Mouse (Mus musculus): Measurements from ENCODE around the gene Bckdha. TPM values are rescaled to one million over a fixed set of nuclear protein-coding genes. Genes with fewer than 3 reads are reported as not detected.

Gene Bckdha
- 28.4 and 36.6 TPM in 2 replicates for polyA plus RNA-seq (2015; fragmentation: Nextera tagmentation; extraction: Ambion mirVana)

GRCm38 (mm10) chr7:25658657-25659472 lies at the start of gene Bckdha, which contains the start of gene Exosc5:
Gene Bckdha (minus strand): TSS chr7:25658981.
Gene Exosc5 (plus strand): TSS chr7:25659164.

GRCm38 (mm10) chr7:25686680-25687531 lies 28.1 kb upstream of the Bckdha start, which contains the start of gene Tgfb1:
Gene Tgfb1 (plus strand): TSS chr7:25687002.

GRCm38 (mm10) chr7:25680514-25681258 lies 21.9 kb upstream of the Bckdha start, which contains the start of gene B9d2:
Gene B9d2 (plus strand): TSS chr7:25680780.

GRCm38 (mm10) chr7:25674719-25675300 lies 16.0 kb upstream of the Bckdha start, which contains the start of gene Tmem91:
Gene Tmem91 (minus strand): TSS chr7:25675166.

GRCm38 (mm10) chr7:25626509-25627430 lies 32.0 kb downstream of the Bckdha start, which contains the start of gene B3gnt8:
Gene B3gnt8 (plus strand): TSS chr7:25626654.

GRCm38 (mm10) chr7:25618865-25619721 lies 39.7 kb downstream of the Bckdha start, which contains the start of gene Dmac2:
Gene Dmac2 (plus strand): TSS chr7:25619414.

GRCm38 (mm10) chr7:25615706-25616011 lies 43.1 kb downstream of the Bckdha start, which contains the start of gene Erich4:
Gene Erich4 (minus strand): TSS chr7:25615892.

Other genes with a start within 250 kb of the Bckdha start
- not detected in 2 replicates for gene Cxcl17, start 246.1 kb downstream of the Bckdha start, polyA plus RNA-seq (2015; fragmentation: Nextera tagmentation; extraction: Ambion mirVana)
- 6.6 and 10.4 TPM in 2 replicates for gene Ceacam1, start 181.4 kb downstream of the Bckdha start, polyA plus RNA-seq (2015; fragmentation: Nextera tagmentation; extraction: Ambion mirVana)
- gene Ceacam2, start 119.1 kb downstream of the Bckdha start, polyA plus RNA-seq (2015; fragmentation: Nextera tagmentation; extraction: Ambion mirVana) = not detected in 2 replicates
- gene Erich4, start 43.1 kb downstream of the Bckdha start, polyA plus RNA-seq (2015; fragmentation: Nextera tagmentation; extraction: Ambion mirVana) = not detected in 2 replicates
- gene Dmac2, start 39.6 kb downstream of the Bckdha start, polyA plus RNA-seq (2015; fragmentation: Nextera tagmentation; extraction: Ambion mirVana) = 13.1 and 16.7 TPM in 2 replicates
- 6.6 and 10.9 TPM in 2 replicates for gene B3gnt8, start 32.3 kb downstream of the Bckdha start, polyA plus RNA-seq (2015; fragmentation: Nextera tagmentation; extraction: Ambion mirVana)
- gene Exosc5, start 183 bp upstream of the Bckdha start, polyA plus RNA-seq (2015; fragmentation: Nextera tagmentation; extraction: Ambion mirVana) = 97.0 and 103 TPM in 2 replicates
- 2.6 and 2.9 TPM in 2 replicates for gene Tmem91, start 16.2 kb upstream of the Bckdha start, polyA plus RNA-seq (2015; fragmentation: Nextera tagmentation; extraction: Ambion mirVana)
- gene B9d2, start 21.8 kb upstream of the Bckdha start, polyA plus RNA-seq (2015; fragmentation: Nextera tagmentation; extraction: Ambion mirVana) = 38.0 and 44.5 TPM in 2 replicates
- 14.9 and 17.7 TPM in 2 replicates for gene Tgfb1, start 28.0 kb upstream of the Bckdha start, polyA plus RNA-seq (2015; fragmentation: Nextera tagmentation; extraction: Ambion mirVana)
- 10.8 and 11.4 TPM in 2 replicates for gene Ccdc97, start 60.1 kb upstream of the Bckdha start, polyA plus RNA-seq (2015; fragmentation: Nextera tagmentation; extraction: Ambion mirVana)
- 48.8 and 50.2 TPM in 2 replicates for gene Hnrnpul1, start 95.8 kb upstream of the Bckdha start, polyA plus RNA-seq (2015; fragmentation: Nextera tagmentation; extraction: Ambion mirVana)
- 53.3 and 71.1 TPM in 2 replicates for gene Axl, start 129.7 kb upstream of the Bckdha start, polyA plus RNA-seq (2015; fragmentation: Nextera tagmentation; extraction: Ambion mirVana)
- gene Cyp2s1, start 157.9 kb upstream of the Bckdha start, polyA plus RNA-seq (2015; fragmentation: Nextera tagmentation; extraction: Ambion mirVana) = 17.3 and 31.2 TPM in 2 replicates
- gene Cyp2b10, start 238.6 kb upstream of the Bckdha start, polyA plus RNA-seq (2015; fragmentation: Nextera tagmentation; extraction: Ambion mirVana) = not detected in 2 replicates